Mouse (Mus musculus) cortical plate, adult 2 months (tissue): Measurements from ENCODE around the gene 4931428L18Rik.

Source experiments
- CTCF ChIP-seq: fragments of 200-500 bp; IDR thresholded peaks from 2 replicates; pipeline ENCODE4 v1.5.1; 2011; ENCODE audit warnings: mild to moderate bottlenecking, control low read depth, low read length; ENCODE audit not compliant: insufficient read depth; ENCODE audit errors: extremely low read depth
- POLR2A ChIP-seq: fragments of 200-500 bp; IDR thresholded peaks from 2 replicates; pipeline ENCODE4 v1.6.1; 2011; ENCODE audit warnings: mild to moderate bottlenecking, low read length, control low read depth; ENCODE audit not compliant: insufficient read depth; ENCODE audit errors: extremely low read depth

- TF ChIP-seq POLR2A (no peak), CTCF (no peak)
Measured at GRCm38 (mm10) chr1:31072523-31073370, 149.7 kb downstream of the 4931428L18Rik start.
